Comparison of ENCODE assay signal across 8 mouse cellular contexts in genomic region chr5:30155821-30156629, GRCm38 (mm10). TPM values are rescaled to one million over a fixed set of nuclear protein-coding genes. Genes with fewer than 3 reads are reported as not detected.
DNase-seq lines count a peak whose midpoint lies in the region; ATAC-seq and TF ChIP-seq lines count a peak whose summit lies in the region.

No protein-coding gene starts in this region.

- H3K9ac ChIP-seq in heart, adult 2 months (ENCODE audit: low read depth, low read length): peak overlapping the region; percentile 92
- H3K9ac ChIP-seq in limb, embryonic 15.5 days: peak overlapping the region; percentile 79
- H3K9ac ChIP-seq in stomach, embryonic 15.5 days: peak overlapping the region; percentile 86

- peak overlapping the region; percentile 92 for H3K4me3 ChIP-seq in heart, adult 2 months
- peak overlapping the region; percentile 82 for H3K4me3 ChIP-seq in C2C12 (ENCODE audit: insufficient read depth, poor library complexity, severe bottlenecking)
- peak overlapping the region; percentile 96 for H3K4me3 ChIP-seq in limb, embryonic 15.5 days
- peak overlapping the region; percentile 98 for H3K4me3 ChIP-seq in stomach, embryonic 15.5 days (replicated peaks)

- peak; percentile 37; the same call in 1 of the 2 replicates for ATAC-seq in erythroblast, adult 5-6 weeks (replicated peaks; ENCODE audit: low FRiP score, poor library complexity, severe bottlenecking)
- no peak for ATAC-seq in limb, embryonic 15.5 days (ENCODE audit: insufficient number of reproducible peaks, low FRiP score, low TSS enrichment, low read depth)
- no peak for ATAC-seq in stomach, embryonic 15.5 days (ENCODE audit: insufficient read depth, low FRiP score, low read depth)

- intact Hi-C loops in heart, adult 2 months (cut with DNase I): loop anchor here (5.0 kb wide), 1 partner anchor 76 kb away; the partner anchor contains the start of gene Selenoi
- intact Hi-C loops in heart, postnatal 25 days (cut with DNase I): no loop called here

- peak overlapping the region; percentile 98 for H3K27ac ChIP-seq in heart, adult 2 months
- H3K27ac ChIP-seq in limb, embryonic 15.5 days: peak overlapping the region; percentile 93
- peak overlapping the region; percentile 91 for H3K27ac ChIP-seq in stomach, embryonic 15.5 days

- peaks cover 38% of the 10 kb centered on the region for H3K79me3 ChIP-seq in C2C12 (ENCODE audit: low read depth)

- peak overlapping the region; percentile 78 for H3ac ChIP-seq in C2C12 (ENCODE audit: control insufficient read depth, insufficient read length, low read depth)

- no peaks in the 10 kb centered on the region for H3K9me3 ChIP-seq in limb, embryonic 15.5 days
- H3K9me3 ChIP-seq in stomach, embryonic 15.5 days: no peaks in the 10 kb centered on the region

- TF ChIP-seq CTCF in heart, adult 2 months (IDR thresholded peaks at IDR 0.05): 0 out of 2 replicates have a peak, but pooled peaks have one; percentile 11
- TF ChIP-seq CTCF in C2C12 (IDR thresholded peaks at IDR 0.05; ENCODE audit: control insufficient read depth, insufficient read depth, insufficient read length): no peak

- DNase-seq in heart, adult 2 months: no peak
- DNase-seq in heart, postnatal 25 days (ENCODE audit: low spot score): no peak
- no peak for DNase-seq in kidney, postnatal 10 days
- no peak for DNase-seq in layer of hippocampus, postnatal 36 days

- TF ChIP-seq POLR2A in heart, adult 2 months (IDR thresholded peaks at IDR 0.05; ENCODE audit: insufficient read depth, low read depth, low read length): 0 out of 2 replicates have a peak, but pooled peaks have one; percentile 18

- H3K79me2 ChIP-seq in heart, adult 2 months (replicated peaks; ENCODE audit: control insufficient read depth, insufficient read depth, low read length): peaks cover 7% of the 10 kb centered on the region
- peaks cover 95% of the 10 kb centered on the region for H3K79me2 ChIP-seq in C2C12 (ENCODE audit: control insufficient read depth, insufficient read depth)

- peaks cover 3% of the 10 kb centered on the region for H3K4me1 ChIP-seq in heart, adult 2 months (ENCODE audit: control insufficient read depth, insufficient read depth, low read length)
- peaks cover 11% of the 10 kb centered on the region for H3K4me1 ChIP-seq in limb, embryonic 15.5 days
- H3K4me1 ChIP-seq in stomach, embryonic 15.5 days: peaks cover 13% of the 10 kb centered on the region; the same call in 1 of the 2 replicates

- H3K36me3 ChIP-seq in heart, adult 2 months (ENCODE audit: control insufficient read depth, insufficient read depth, low read length): peaks cover 15% of the 10 kb centered on the region
- no peaks in the 10 kb centered on the region for H3K36me3 ChIP-seq in C2C12 (ENCODE audit: control insufficient read depth, insufficient read depth)
- H3K36me3 ChIP-seq in limb, embryonic 15.5 days: peaks cover 5% of the 10 kb centered on the region; the same call in 1 of the 2 replicates
- H3K36me3 ChIP-seq in stomach, embryonic 15.5 days: no peaks in the 10 kb centered on the region

- H3K27me3 ChIP-seq in heart, adult 2 months (ENCODE audit: control insufficient read depth, insufficient read depth, low read length): no peaks in the 10 kb centered on the region
- H3K27me3 ChIP-seq in C2C12 (ENCODE audit: control insufficient read depth, insufficient read depth, insufficient read length): no peaks in the 10 kb centered on the region
- H3K27me3 ChIP-seq in limb, embryonic 15.5 days: no peaks in the 10 kb centered on the region
- no peaks in the 10 kb centered on the region for H3K27me3 ChIP-seq in stomach, embryonic 15.5 days (replicated peaks)

- TF ChIP-seq EP300 in heart, adult 2 months (IDR thresholded peaks at IDR 0.05; ENCODE audit: insufficient read depth, low read depth, low read length): no peak

- H3K4me2 ChIP-seq in limb, embryonic 15.5 days: peak overlapping the region; percentile 55
- peak overlapping the region; percentile 69 for H3K4me2 ChIP-seq in stomach, embryonic 15.5 days

- 12% methylated on average over 13 of the region's 13 CpGs for WGBS in heart, adult 2 months
- 30% methylated on average over 13 of the region's 13 CpGs for WGBS in limb, embryonic 15.5 days
- 21% methylated on average over 13 of the region's 13 CpGs for WGBS in stomach, embryonic 15.5 days

TF ChIP-seq in C2C12, 6 proteins besides CTCF, POLR2A, EP300 and RAD21:
- TF ChIP-seq MYOD1 (IDR thresholded peaks at IDR 0.05; ENCODE audit: control insufficient read depth, insufficient read length, low read depth) (no peak), USF1 (IDR thresholded peaks at IDR 0.05; ENCODE audit: low read depth) (no peak), CEBPB (IDR thresholded peaks at IDR 0.05; ENCODE audit: low read depth) (no peak), MYOG (IDR thresholded peaks at IDR 0.05; ENCODE audit: control insufficient read depth, extremely low read depth, insufficient read length) (no peak), MAX (IDR thresholded peaks at IDR 0.05) (no peak), FOSL1 (IDR thresholded peaks at IDR 0.05; ENCODE audit: insufficient read depth, low read length, poor library complexity, severe bottlenecking) (no peak)

RNA-seq across cellular contexts. Expression of gene Hadhb, which starts 1.0 kb away (rescaled TPM):
- 1,000 to 10,000 TPM; 1,981 to 2,338 TPM for total RNA-seq in heart, adult 2 months (2021)
- polyA plus RNA-seq in heart, adult 2 months (2012; rRNA removed): 1,187 and 1,731 TPM in 2 replicates
- 1,000 to 10,000 TPM; 1,651 to 1,795 TPM for total RNA-seq in heart, postnatal 25 days (2021)
- polyA plus RNA-seq in C2C12 (2012; fragmentation: generic; extraction: Trizol): 43.2 TPM
- total RNA-seq in erythroblast, adult 5-6 weeks (2015; ENCODE audit: low replicate concordance): 36.1 and 37.4 TPM in 2 replicates
- 30.8 and 35.7 TPM in 2 replicates for total RNA-seq in erythroblast, adult 5-6 weeks (2017; ENCODE audit: low replicate concordance)
- 139 and 150 TPM in 2 replicates for polyA plus RNA-seq in limb, embryonic 15.5 days (2015; fragmentation: Nextera tagmentation; extraction: Ambion mirVana)
- polyA plus RNA-seq in stomach, embryonic 15.5 days (2015; fragmentation: Nextera tagmentation; extraction: Ambion mirVana): 156 and 196 TPM in 2 replicates
- total RNA-seq in layer of hippocampus, postnatal 36 days (2021): 10 to 100 TPM; 91.7 to 93.3 TPM

RNA-seq across cellular contexts. Expression of gene Hadha, which starts 1.1 kb away (rescaled TPM):
- 1,000 to 10,000 TPM; 1,174 to 1,333 TPM for total RNA-seq in heart, adult 2 months (2021)
- 367 and 592 TPM in 2 replicates for polyA plus RNA-seq in heart, adult 2 months (2012; rRNA removed)
- total RNA-seq in heart, postnatal 25 days (2021): 1,000 to 10,000 TPM; 1,064 to 1,096 TPM
- polyA plus RNA-seq in C2C12 (2012; fragmentation: generic; extraction: Trizol): 65.9 TPM
- total RNA-seq in erythroblast, adult 5-6 weeks (2015; ENCODE audit: low replicate concordance): 15.9 and 23.2 TPM in 2 replicates
- total RNA-seq in erythroblast, adult 5-6 weeks (2017; ENCODE audit: low replicate concordance): 73.7 and 102 TPM in 2 replicates
- polyA plus RNA-seq in limb, embryonic 15.5 days (2015; fragmentation: Nextera tagmentation; extraction: Ambion mirVana): 130 and 140 TPM in 2 replicates
- 142 and 153 TPM in 2 replicates for polyA plus RNA-seq in stomach, embryonic 15.5 days (2015; fragmentation: Nextera tagmentation; extraction: Ambion mirVana)
- total RNA-seq in layer of hippocampus, postnatal 36 days (2021): 10 to 100 TPM; 72.2 to 74.2 TPM

RNA-seq across cellular contexts. Expression of gene Adgrf3, which starts 49.5 kb away (rescaled TPM):
- total RNA-seq in heart, adult 2 months (2021): under 1 TPM in 1 of 2 experiments, not detected in 1; 0.20 TPM
- polyA plus RNA-seq in heart, adult 2 months (2012; rRNA removed): 0.12 and 0.20 TPM in 2 replicates
- under 1 TPM; 0.08 to 0.11 TPM for total RNA-seq in heart, postnatal 25 days (2021)
- not detected for polyA plus RNA-seq in C2C12 (2012; fragmentation: generic; extraction: Trizol)
- total RNA-seq in erythroblast, adult 5-6 weeks (2015; ENCODE audit: low replicate concordance): not detected in 2 replicates
- total RNA-seq in erythroblast, adult 5-6 weeks (2017; ENCODE audit: low replicate concordance): not detected in 2 replicates
- 0.08 TPM in 1 of 2 replicates, not detected in the other for polyA plus RNA-seq in limb, embryonic 15.5 days (2015; fragmentation: Nextera tagmentation; extraction: Ambion mirVana)
- 0.33 and 0.34 TPM in 2 replicates for polyA plus RNA-seq in stomach, embryonic 15.5 days (2015; fragmentation: Nextera tagmentation; extraction: Ambion mirVana)
- not detected for total RNA-seq in layer of hippocampus, postnatal 36 days (2021)

RNA-seq across cellular contexts. Expression of gene 3110082J24Rik, which starts 50.1 kb away (rescaled TPM):
- not detected for total RNA-seq in heart, adult 2 months (2021)
- not detected in 2 replicates for polyA plus RNA-seq in heart, adult 2 months (2012; rRNA removed)
- total RNA-seq in heart, postnatal 25 days (2021): not detected
- 0.14 TPM for polyA plus RNA-seq in C2C12 (2012; fragmentation: generic; extraction: Trizol)
- not detected in 2 replicates for total RNA-seq in erythroblast, adult 5-6 weeks (2015; ENCODE audit: low replicate concordance)
- not detected in 2 replicates for total RNA-seq in erythroblast, adult 5-6 weeks (2017; ENCODE audit: low replicate concordance)
- polyA plus RNA-seq in limb, embryonic 15.5 days (2015; fragmentation: Nextera tagmentation; extraction: Ambion mirVana): not detected in 2 replicates
- not detected in 2 replicates for polyA plus RNA-seq in stomach, embryonic 15.5 days (2015; fragmentation: Nextera tagmentation; extraction: Ambion mirVana)
- 1 to 10 TPM; 2.8 to 3.7 TPM for total RNA-seq in layer of hippocampus, postnatal 36 days (2021)

RNA-seq across cellular contexts. Expression of gene Garem2, which starts 51.1 kb away (rescaled TPM):
- under 1 TPM; 0.07 to 0.13 TPM for total RNA-seq in heart, adult 2 months (2021)
- polyA plus RNA-seq in heart, adult 2 months (2012; rRNA removed): 0.23 and 0.44 TPM in 2 replicates
- under 1 TPM; 0.05 to 0.11 TPM for total RNA-seq in heart, postnatal 25 days (2021)
- polyA plus RNA-seq in C2C12 (2012; fragmentation: generic; extraction: Trizol): 0.33 TPM
- total RNA-seq in erythroblast, adult 5-6 weeks (2015; ENCODE audit: low replicate concordance): not detected in 2 replicates
- not detected in 2 replicates for total RNA-seq in erythroblast, adult 5-6 weeks (2017; ENCODE audit: low replicate concordance)
- 0.36 and 0.41 TPM in 2 replicates for polyA plus RNA-seq in limb, embryonic 15.5 days (2015; fragmentation: Nextera tagmentation; extraction: Ambion mirVana)
- polyA plus RNA-seq in stomach, embryonic 15.5 days (2015; fragmentation: Nextera tagmentation; extraction: Ambion mirVana): 0.30 and 0.59 TPM in 2 replicates
- 10 to 100 TPM; 10.9 to 13.2 TPM for total RNA-seq in layer of hippocampus, postnatal 36 days (2021)

Comparison
In these comparisons a context has a peak if more than half of its experiments do, and no peak if none do; other contexts are left out.
1. RNA of gene Hadhb, which starts 1.0 kb away (total RNA-seq): 1,981 to 2,338 TPM in heart, adult 2 months and 1,651 to 1,795 TPM in heart, postnatal 25 days; 91.7 to 93.3 TPM in layer of hippocampus, postnatal 36 days and 30.8 to 37.4 TPM in erythroblast, adult 5-6 weeks; every median in the first group is over 10 times any median in the second.
2. RNA of gene Hadha, which starts 1.1 kb away (total RNA-seq): 1,174 to 1,333 TPM in heart, adult 2 months and 1,064 to 1,096 TPM in heart, postnatal 25 days; 72.2 to 74.2 TPM in layer of hippocampus, postnatal 36 days and 15.9 to 102 TPM in erythroblast, adult 5-6 weeks; every median in the first group is over 10 times any median in the second.
3. Peak in every context shown above with its lines, with median percentiles within 50 percentile points of each other: H3K27ac ChIP-seq, H3K4me3 ChIP-seq and H3K9ac ChIP-seq.